8 mouse cellular contexts compared by ENCODE assay signal in the genomic region with DNA sequence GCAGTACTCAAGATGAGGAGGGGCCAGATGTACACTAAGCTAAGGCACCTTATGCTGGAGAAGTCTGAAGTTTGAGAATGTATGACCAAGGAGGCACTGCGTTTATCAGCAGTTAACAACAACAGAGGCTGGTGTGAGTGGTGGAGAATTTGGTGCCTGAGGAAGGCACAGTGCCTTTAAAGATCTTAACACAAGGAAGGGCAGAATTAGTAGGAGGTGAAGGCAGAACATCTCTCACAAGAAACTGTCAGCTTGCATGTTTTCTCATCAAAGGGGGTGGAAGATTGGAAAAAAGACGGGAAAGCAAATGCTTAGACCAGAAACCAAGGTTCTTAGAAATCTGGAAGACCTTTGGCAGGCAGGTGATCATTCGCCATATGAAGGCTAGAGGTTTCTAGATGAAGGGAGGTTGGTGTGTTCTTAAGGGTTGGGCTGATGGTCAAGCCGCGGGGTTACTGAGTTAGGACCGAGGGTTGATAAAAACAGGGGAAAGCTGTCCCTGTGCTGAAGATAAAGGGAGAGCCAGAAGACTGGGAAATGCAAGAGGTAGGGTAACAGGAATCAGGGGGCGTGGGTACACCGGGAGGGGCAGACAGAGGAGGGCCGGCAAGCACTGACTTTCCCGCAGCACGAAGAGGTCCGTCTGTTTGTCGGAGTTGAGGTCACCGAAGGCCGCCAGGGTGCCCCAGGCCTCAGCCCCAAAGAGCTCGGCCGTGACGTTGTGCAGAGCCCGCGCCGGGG. TPM values are rescaled to one million over a fixed set of nuclear protein-coding genes. Genes with fewer than 3 reads are reported as not detected.
DNase-seq lines count a peak whose midpoint lies in the region; ATAC-seq and TF ChIP-seq lines count a peak whose summit lies in the region.

No protein-coding gene starts in this region.

- no peak for TF ChIP-seq CTCF in spleen, adult 2 months (IDR thresholded peaks at IDR 0.05; ENCODE audit: extremely low read depth, insufficient read depth, insufficient read length, insufficient replicate concordance)
- no peak for TF ChIP-seq CTCF in hindbrain, postnatal 0 days (IDR thresholded peaks at IDR 0.05; ENCODE audit: low read depth)

- H3K27me3 ChIP-seq in spleen, adult 2 months (ENCODE audit: control insufficient read depth, insufficient read depth, low read length): no peaks in the 10 kb centered on the region
- no peaks in the 10 kb centered on the region for H3K27me3 ChIP-seq in hindbrain, postnatal 0 days (ENCODE audit: insufficient read depth, low read length)
- H3K27me3 ChIP-seq in myocyte (ENCODE audit: control insufficient read depth, insufficient read depth, insufficient read length): no peaks in the 10 kb centered on the region

- H3K9ac ChIP-seq in hindbrain, postnatal 0 days (replicated peaks; ENCODE audit: low read length): peak overlapping the region; percentile 96

- peaks cover 4% of the 10 kb centered on the region for H3K36me3 ChIP-seq in spleen, adult 2 months (ENCODE audit: control insufficient read depth, insufficient read depth, low read length)
- H3K36me3 ChIP-seq in hindbrain, postnatal 0 days (ENCODE audit: insufficient read depth, low read length): peaks cover 4% of the 10 kb centered on the region; the same call in 1 of the 2 replicates
- H3K36me3 ChIP-seq in myocyte (ENCODE audit: control insufficient read depth, insufficient read depth): peaks cover 24% of the 10 kb centered on the region

- H3K4me3 ChIP-seq in spleen, adult 2 months (ENCODE audit: extremely low read depth, insufficient read depth, insufficient read length): peak overlapping the region; percentile 71
- peak overlapping the region; percentile 90 for H3K4me3 ChIP-seq in hindbrain, postnatal 0 days (ENCODE audit: low read length)
- H3K4me3 ChIP-seq in myocyte: peak overlapping the region; percentile 94

- peak overlapping the region; percentile 89 for H3K4me2 ChIP-seq in hindbrain, postnatal 0 days (ENCODE audit: low read depth, low read length)
- peak overlapping the region; percentile 76 for H3K4me2 ChIP-seq in myocyte (ENCODE audit: low read depth)

- peak; percentile 3 for DNase-seq in cerebellum, adult 11 months
- no peak for DNase-seq in cerebellum, adult 8-10 months
- no peak for DNase-seq in spleen, adult 2 months (ENCODE audit: low read depth in 1 of 2, low spot score in 2 of 2)
- DNase-seq in spleen, adult 12 weeks (ENCODE audit: low spot score): no peak
- peak; percentile 3 for DNase-seq in hindbrain, postnatal 0 days (ENCODE audit: low spot score)
- DNase-seq in right cerebral cortex, postnatal 14 days: no peak
- no peak for DNase-seq in frontal cortex, postnatal 10 days (ENCODE audit: low spot score in 2 of 2)

- WGBS in spleen, adult 2 months: 2% methylated on average over 21 of the region's 21 CpGs
- 1% methylated on average over 21 of the region's 21 CpGs for WGBS in hindbrain, postnatal 0 days

- ATAC-seq in hindbrain, postnatal 0 days: no peak; the same call in 1 of the 2 replicates

- no peak for TF ChIP-seq POLR2A in spleen, adult 2 months (IDR thresholded peaks at IDR 0.05; ENCODE audit: low read depth, low read length)
- TF ChIP-seq POLR2A in myocyte (IDR thresholded peaks at IDR 0.05; ENCODE audit: insufficient read length, low read depth): no peak

- no peaks in the 10 kb centered on the region for H3K9me3 ChIP-seq in hindbrain, postnatal 0 days (ENCODE audit: low read length)

- H3K79me2 ChIP-seq in myocyte (ENCODE audit: control insufficient read depth, insufficient read depth): peaks cover 11% of the 10 kb centered on the region

- peak overlapping the region; percentile 79 for H3ac ChIP-seq in myocyte (ENCODE audit: control insufficient read depth, insufficient read length)

- peak overlapping the region; percentile 92 for H3K27ac ChIP-seq in spleen, adult 2 months (ENCODE audit: insufficient read depth, low read length)
- H3K27ac ChIP-seq in hindbrain, postnatal 0 days: peak overlapping the region; percentile 97

- H3K4me1 ChIP-seq in spleen, adult 2 months (ENCODE audit: control insufficient read depth, insufficient read depth, insufficient read length): 0 out of 2 replicates have a peak, but pooled peaks cover 2% of the 10 kb centered on the region
- peaks cover 13% of the 10 kb centered on the region for H3K4me1 ChIP-seq in hindbrain, postnatal 0 days (ENCODE audit: insufficient read depth, low read length)

TF ChIP-seq in myocyte, 11 proteins besides CTCF, POLR2A, EP300 and RAD21:
- TF ChIP-seq TCF12 (IDR thresholded peaks at IDR 0.05; ENCODE audit: insufficient read depth, poor library complexity, severe bottlenecking): no peak
- no peak for TF ChIP-seq TCF3 (IDR thresholded peaks at IDR 0.05; ENCODE audit: insufficient read length, low read depth)
- no peak for TF ChIP-seq REST (IDR thresholded peaks at IDR 0.05; ENCODE audit: insufficient read depth, insufficient read length)
- no peak for TF ChIP-seq E2F4 (IDR thresholded peaks at IDR 0.05; ENCODE audit: insufficient read depth)

RNA-seq across cellular contexts. Expression of gene Itfg1, which starts 0.6 kb away (rescaled TPM):
- 6.4 and 7.4 TPM in 2 replicates for polyA plus RNA-seq in spleen, adult 2 months (2012; rRNA removed)
- total RNA-seq in hindbrain, postnatal 0 days (2014; rRNA removed): 212 and 219 TPM in 2 replicates
- polyA plus RNA-seq in hindbrain, postnatal 0 days (2015; fragmentation: Nextera tagmentation; extraction: Ambion mirVana): 197 and 201 TPM in 2 replicates
- 28.1 TPM for polyA plus RNA-seq in myocyte (2012; fragmentation: generic; extraction: Trizol)

RNA-seq across cellular contexts. Expression of gene Phkb, which starts 0.7 kb away (rescaled TPM):
- 2.8 and 3.1 TPM in 2 replicates for polyA plus RNA-seq in spleen, adult 2 months (2012; rRNA removed)
- 31.2 and 31.8 TPM in 2 replicates for total RNA-seq in hindbrain, postnatal 0 days (2014; rRNA removed)
- polyA plus RNA-seq in hindbrain, postnatal 0 days (2015; fragmentation: Nextera tagmentation; extraction: Ambion mirVana): 32.3 and 34.7 TPM in 2 replicates
- polyA plus RNA-seq in myocyte (2012; fragmentation: generic; extraction: Trizol): 22.0 TPM

Comparison
In these comparisons a context has a peak if more than half of its experiments do, and no peak if none do; other contexts are left out.
1. DNase-seq: peak in cerebellum, adult 11 months (single experiment) and hindbrain, postnatal 0 days (single experiment); none in cerebellum, adult 8-10 months (single experiment), spleen, adult 2 months (0 of 2), spleen, adult 12 weeks (single experiment), right cerebral cortex, postnatal 14 days (single experiment) and frontal cortex, postnatal 10 days (0 of 2).
2. Peak in every context shown above with its lines, with median percentiles within 50 percentile points of each other: H3K4me3 ChIP-seq.